Mouse (Mus musculus) heart, embryonic 16.5 days (tissue): Measurements from ENCODE around the gene I0C0044D17Rik. TPM values are rescaled to one million over a fixed set of nuclear protein-coding genes. Genes with fewer than 3 reads are reported as not detected.

Experiments
- ATAC-seq: fragments of 200-750 bp; cut with Nextera tagmentation; replicated peaks from 2 replicates; pipeline ENCODE4 v1.8.0; 2017; ENCODE audit warnings: moderate number of reproducible peaks; ENCODE audit not compliant: insufficient read depth, low FRiP score; ENCODE audit errors: extremely low read depth
- H3K27ac ChIP-seq: fragments of 300-500 bp; sonication (generic); 2 replicates; pipeline ENCODE4 v1.5.1; 2014; ENCODE audit warnings: mild to moderate bottlenecking, low read length, control low read depth, moderate library complexity
- H3K27me3 ChIP-seq: fragments of 300-500 bp; sonication (generic); 2 replicates; pipeline ENCODE4 v1.6.1; 2014; ENCODE audit warnings: low read length, mixed read lengths; ENCODE audit not compliant: control insufficient read depth, insufficient read depth
- H3K36me3 ChIP-seq: fragments of 300-500 bp; sonication (generic); 2 replicates; pipeline ENCODE4 v1.6.1; 2014; ENCODE audit not compliant: control insufficient read depth, insufficient read depth
- H3K4me1 ChIP-seq: fragments of 300-500 bp; sonication (generic); 2 replicates; pipeline ENCODE4 v1.6.1; 2014; ENCODE audit warnings: low read length, mixed read lengths; ENCODE audit not compliant: control insufficient read depth, insufficient read depth
- H3K4me2 ChIP-seq: fragments of 300-500 bp; sonication (generic); 2 replicates; pipeline ENCODE4 v1.6.1; 2014; ENCODE audit warnings: low read depth, mild to moderate bottlenecking, control low read depth, low read length
- H3K4me3 ChIP-seq: fragments of 300-500 bp; sonication (generic); 2 replicates; pipeline ENCODE4 v1.5.1; 2014; ENCODE audit warnings: mild to moderate bottlenecking, control low read depth, low read length
- H3K9ac ChIP-seq: fragments of 300-500 bp; sonication (generic); 2 replicates; pipeline ENCODE4 v1.6.1; 2014; ENCODE audit warnings: low read length, control low read depth
- H3K9me3 ChIP-seq: fragments of 300-500 bp; sonication (generic); replicated peaks from 2 replicates; pipeline ENCODE4 v1.6.1; 2016; ENCODE audit warnings: low read length; ENCODE audit not compliant: control insufficient read depth
- WGBS: fragments of 180-500 bp; shearing (Covaris S2); extraction: QIAGEN DNeasy Blood & Tissue Kit; methylation state at CpG from one replicate; pipeline ENCODE4 v1.1.7; 2014; 5-methylcytosine and 5-hydroxymethylcytosine counted together
- polyA plus RNA-seq: library from polyadenylated mRNA; unstranded; fragments of >200 nt; fragmentation: Nextera tagmentation; extraction: Ambion mirVana; gene quantifications from 2 replicates; pipeline ENCODE4 v1.2.1, GENCODE M21; 2015

The I0C0044D17Rik gene
- polyA plus RNA-seq, 1 experiment from 2014 or later = not detected

GRCm38 (mm10) chr4:98837715-98838505 lies 14.3 kb upstream of the I0C0044D17Rik start:
- Histone ChIP-seq H3K9me3 (no peaks in the 10 kb centered on the region), H3K27ac (no peak overlapping the region), H3K4me2 (no peak overlapping the region), H3K9ac (no peak overlapping the region), H3K4me1 (peaks cover 6% of the 10 kb centered on the region), H3K36me3 (no peaks in the 10 kb centered on the region), H3K27me3 (no peaks in the 10 kb centered on the region), H3K4me3 (no peak overlapping the region)
- no peak for ATAC-seq
- WGBS = 88% methylated on average over 16 of the region's 16 CpGs

GRCm38 (mm10) chr4:98836519-98836918 lies 12.9 kb upstream of the I0C0044D17Rik start:
- ATAC-seq = no peak
- Histone ChIP-seq H3K4me2 (no peak overlapping the region), H3K36me3 (no peaks in the 10 kb centered on the region), H3K9ac (no peak overlapping the region), H3K27me3 (no peaks in the 10 kb centered on the region), H3K4me1 (peaks cover 9% of the 10 kb centered on the region), H3K27ac (no peak overlapping the region), H3K4me3 (no peak overlapping the region), H3K9me3 (no peaks in the 10 kb centered on the region)
- WGBS = 22% methylated on average over 5 of the region's 5 CpGs

- no peaks in the 10 kb centered on the region for H3K27me3 ChIP-seq
- peak; percentile 52 for ATAC-seq
Observed at GRCm38 (mm10) chr4:98834782-98835181, 11.1 kb upstream of the I0C0044D17Rik start.

GRCm38 (mm10) chr4:98831726-98832125 lies 8.1 kb upstream of the I0C0044D17Rik start:
- Histone ChIP-seq H3K9ac (no peak overlapping the region), H3K27ac (no peak overlapping the region), H3K9me3 (no peaks in the 10 kb centered on the region), H3K27me3 (no peaks in the 10 kb centered on the region), H3K36me3 (no peaks in the 10 kb centered on the region), H3K4me3 (no peak overlapping the region), H3K4me2 (no peak overlapping the region), H3K4me1 (peaks cover 9% of the 10 kb centered on the region)
- WGBS = 34% methylated on average over 1 of the region's 1 CpGs
- no peak for ATAC-seq

More at GRCm38 (mm10) chr4:98834782-98835181, 11.1 kb upstream of the I0C0044D17Rik start:
- Histone ChIP-seq H3K27ac (no peak overlapping the region), H3K9ac (no peak overlapping the region), H3K4me3 (no peak overlapping the region), H3K9me3 (no peaks in the 10 kb centered on the region), H3K36me3 (no peaks in the 10 kb centered on the region), H3K4me1 (peaks cover 9% of the 10 kb centered on the region), H3K4me2 (no peak overlapping the region)
- WGBS = 42% methylated on average over 4 of the region's 4 CpGs

GRCm38 (mm10) chr4:98826701-98827100 lies 3.1 kb upstream of the I0C0044D17Rik start:
- no peak overlapping the region for H3K9ac ChIP-seq
- H3K4me3 ChIP-seq = no peak overlapping the region
- no peaks in the 10 kb centered on the region for H3K27me3 ChIP-seq
- ATAC-seq = no peak
- H3K36me3 ChIP-seq = no peaks in the 10 kb centered on the region
- no peak overlapping the region for H3K27ac ChIP-seq
- H3K4me2 ChIP-seq = no peak overlapping the region
- no peaks in the 10 kb centered on the region for H3K9me3 ChIP-seq
- no peaks in the 10 kb centered on the region for H3K4me1 ChIP-seq
- 51% methylated on average over 3 of the region's 3 CpGs for WGBS

- Histone ChIP-seq H3K9ac (no peak overlapping the region), H3K9me3 (no peaks in the 10 kb centered on the region), H3K4me3 (no peak overlapping the region), H3K27me3 (peaks cover 3% of the 10 kb centered on the region; the same call in 1 of the 2 replicates), H3K4me1 (no peaks in the 10 kb centered on the region), H3K4me2 (no peak overlapping the region), H3K27ac (no peak overlapping the region), H3K36me3 (no peaks in the 10 kb centered on the region)
- no peak for ATAC-seq
- 82% methylated on average over 3 of the region's 3 CpGs for WGBS
Observed at GRCm38 (mm10) chr4:98823047-98823446, 593 bp downstream of the I0C0044D17Rik start.

- Histone ChIP-seq H3K27me3 (peaks cover 3% of the 10 kb centered on the region; the same call in 1 of the 2 replicates), H3K36me3 (no peaks in the 10 kb centered on the region), H3K4me1 (no peaks in the 10 kb centered on the region; the same call in 1 of the 2 replicates), H3K27ac (no peak overlapping the region), H3K4me2 (no peak overlapping the region), H3K4me3 (no peak overlapping the region), H3K9ac (no peak overlapping the region), H3K9me3 (no peaks in the 10 kb centered on the region)
- ATAC-seq = no peak
- 61% methylated on average over 3 of the region's 3 CpGs for WGBS
Observed at GRCm38 (mm10) chr4:98822478-98822877, 1.2 kb downstream of the I0C0044D17Rik start.

GRCm38 (mm10) chr4:98819216-98819755 lies 4.4 kb downstream of the I0C0044D17Rik start:
- Histone ChIP-seq H3K9me3 (no peaks in the 10 kb centered on the region), H3K9ac (no peak overlapping the region), H3K36me3 (no peaks in the 10 kb centered on the region), H3K27ac (no peak overlapping the region), H3K4me2 (no peak overlapping the region), H3K27me3 (peaks cover 20% of the 10 kb centered on the region), H3K4me3 (no peak overlapping the region), H3K4me1 (peaks cover 3% of the 10 kb centered on the region; the same call in 1 of the 2 replicates)
- WGBS = 69% methylated on average over 10 of the region's 10 CpGs
- ATAC-seq = no peak
